Mouse (Mus musculus) neural tube, embryonic 11.5 days (tissue): ENCODE measurements at regions not wholly inside any gene's neighbourhood (a gene's known extent, or its start where the extent isn't known, plus 50 kb on each side); places are given as distances from the start of the nearest gene placed in this dataset.

Experiments
- ATAC-seq: fragments of 200-750 bp; cut with Nextera tagmentation; 2 replicates; pipeline ENCODE4 v1.8.0; 2017; ENCODE audit warnings: moderate number of reproducible peaks, mild to moderate bottlenecking, moderate TSS enrichment, moderate library complexity; ENCODE audit not compliant: insufficient read depth, low FRiP score, low TSS enrichment
- DNase-seq: peaks from one replicate; pipeline ENCODE4 v3.0.0-alpha.2; 2015; ENCODE audit warnings: low spot score
- H3K27ac ChIP-seq: fragments of 300-500 bp; sonication (generic); 2 replicates; pipeline ENCODE4 v1.5.1; 2014; ENCODE audit warnings: low read depth, mild to moderate bottlenecking, low read length
- H3K27me3 ChIP-seq: fragments of 300-500 bp; sonication (generic); 2 replicates; pipeline ENCODE4 v1.6.1; 2014; ENCODE audit warnings: mild to moderate bottlenecking, low read length, mixed read lengths; ENCODE audit not compliant: control insufficient read depth, insufficient read depth
- H3K36me3 ChIP-seq: fragments of 300-500 bp; sonication (generic); 2 replicates; pipeline ENCODE4 v1.6.1; 2014; ENCODE audit warnings: mild to moderate bottlenecking, low read length, moderate library complexity, mixed read lengths; ENCODE audit not compliant: control insufficient read depth, insufficient read depth
- H3K4me1 ChIP-seq: fragments of 300-500 bp; sonication (generic); 2 replicates; pipeline ENCODE4 v1.6.1; 2014; ENCODE audit warnings: low read length, mixed read lengths; ENCODE audit not compliant: control insufficient read depth, insufficient read depth
- H3K4me2 ChIP-seq: fragments of 300-500 bp; sonication (generic); 2 replicates; pipeline ENCODE4 v1.6.1; 2014; ENCODE audit warnings: low read depth, mild to moderate bottlenecking, moderate library complexity
- H3K4me3 ChIP-seq: fragments of 300-500 bp; sonication (generic); 2 replicates; pipeline ENCODE4 v1.5.1; 2014; ENCODE audit warnings: low read depth, low read length
- H3K9ac ChIP-seq: fragments of 300-500 bp; sonication (generic); 2 replicates; pipeline ENCODE4 v1.6.1; 2014; ENCODE audit warnings: mild to moderate bottlenecking, low read length
- H3K9me3 ChIP-seq: fragments of 300-500 bp; sonication (generic); 2 replicates; pipeline ENCODE4 v1.6.1; 2016; ENCODE audit warnings: low read length; ENCODE audit not compliant: control insufficient read depth
- whole genome bisulfite sequencing: fragments of 180-500 bp; shearing (Covaris S2); extraction: QIAGEN DNeasy Blood & Tissue Kit; methylation state at CpG from one replicate; pipeline ENCODE4 v1.1.7; 2014; 5-methylcytosine and 5-hydroxymethylcytosine counted together

GRCm38 (mm10) chr2:169524429-169524828 is 63.1 kb downstream of the Gm11011 start:
- ATAC-seq (no peak), DNase-seq (no peak)
- Histone ChIP-seq H3K4me1 (no peaks in the 10 kb centered on the region), H3K27me3 (no peaks in the 10 kb centered on the region), H3K9me3 (no peaks in the 10 kb centered on the region), H3K36me3 (no peaks in the 10 kb centered on the region), H3K4me2 (no peak overlapping the region), H3K27ac (no peak overlapping the region), H3K4me3 (no peak overlapping the region), H3K9ac (no peak overlapping the region)
- 88% methylated on average over 17 of the region's 17 CpGs for WGBS

- Histone ChIP-seq H3K4me3 (no peak overlapping the region), H3K9me3 (no peaks in the 10 kb centered on the region), H3K4me2 (no peak overlapping the region), H3K27me3 (no peaks in the 10 kb centered on the region), H3K4me1 (no peaks in the 10 kb centered on the region), H3K27ac (no peak overlapping the region), H3K9ac (no peak overlapping the region), H3K36me3 (no peaks in the 10 kb centered on the region)
- ATAC-seq (no peak), DNase-seq (no peak)
- WGBS: 78% methylated on average over 9 of the region's 9 CpGs
Observed at GRCm38 (mm10) chr2:169519941-169520340, 67.6 kb downstream of the Gm11011 start.

- Histone ChIP-seq H3K9me3 (no peaks in the 10 kb centered on the region; the same call in 1 of the 2 replicates), H3K9ac (no peak overlapping the region), H3K4me3 (no peak overlapping the region), H3K27ac (no peak overlapping the region), H3K27me3 (no peaks in the 10 kb centered on the region; the same call in 1 of the 2 replicates), H3K4me2 (no peak overlapping the region), H3K4me1 (no peaks in the 10 kb centered on the region), H3K36me3 (no peaks in the 10 kb centered on the region)
- DNase-seq: no peak
- 79% methylated on average over 11 of the region's 11 CpGs for WGBS
- no peak for ATAC-seq
Observed at GRCm38 (mm10) chr2:169515350-169515749, 72.2 kb downstream of the Gm11011 start.

- no peaks in the 10 kb centered on the region; the same call in 1 of the 2 replicates for H3K27me3 ChIP-seq
- no peaks in the 10 kb centered on the region for H3K4me1 ChIP-seq
- H3K9me3 ChIP-seq: no peaks in the 10 kb centered on the region; the same call in 1 of the 2 replicates
- H3K4me2 ChIP-seq: no peak overlapping the region
- no peaks in the 10 kb centered on the region for H3K36me3 ChIP-seq
- DNase-seq (no peak), ATAC-seq (no peak)
- no peak overlapping the region for H3K27ac ChIP-seq
- H3K4me3 ChIP-seq: no peak overlapping the region
- H3K9ac ChIP-seq: no peak overlapping the region
- 91% methylated on average over 2 of the region's 2 CpGs for WGBS
Observed at GRCm38 (mm10) chr2:169510741-169511140, 76.8 kb downstream of the Gm11011 start.

DNA sequence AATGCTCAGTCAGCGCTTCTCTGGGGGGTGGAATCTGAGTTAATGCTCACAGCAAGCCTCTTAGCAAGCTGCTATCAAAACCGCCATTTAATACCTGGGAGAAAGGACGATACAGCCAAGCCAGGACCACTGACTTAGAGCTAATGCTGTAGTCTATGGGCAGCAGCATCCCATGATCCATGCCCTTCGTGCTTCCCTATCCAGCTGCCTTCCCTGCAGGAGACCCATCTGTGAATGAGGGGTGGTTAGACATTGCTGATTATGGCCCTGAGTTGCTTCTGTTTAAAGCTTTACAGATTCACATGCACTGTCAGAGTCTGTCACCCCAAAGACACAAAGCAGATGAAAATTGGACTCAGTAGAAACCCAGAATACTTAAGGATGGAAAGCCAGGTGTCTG is 78.1 kb downstream of the Gm11011 start:
- 87% methylated on average over 4 of the region's 4 CpGs for WGBS
- H3K4me3 ChIP-seq: no peak overlapping the region
- no peak overlapping the region for H3K4me2 ChIP-seq
- DNase-seq: no peak
- H3K9me3 ChIP-seq: no peaks in the 10 kb centered on the region; the same call in 1 of the 2 replicates
- no peaks in the 10 kb centered on the region for H3K4me1 ChIP-seq
- H3K27ac ChIP-seq: no peak overlapping the region
- no peak for ATAC-seq
- H3K27me3 ChIP-seq: no peaks in the 10 kb centered on the region; the same call in 1 of the 2 replicates
- H3K36me3 ChIP-seq: no peaks in the 10 kb centered on the region
- H3K9ac ChIP-seq: no peak overlapping the region

DNA sequence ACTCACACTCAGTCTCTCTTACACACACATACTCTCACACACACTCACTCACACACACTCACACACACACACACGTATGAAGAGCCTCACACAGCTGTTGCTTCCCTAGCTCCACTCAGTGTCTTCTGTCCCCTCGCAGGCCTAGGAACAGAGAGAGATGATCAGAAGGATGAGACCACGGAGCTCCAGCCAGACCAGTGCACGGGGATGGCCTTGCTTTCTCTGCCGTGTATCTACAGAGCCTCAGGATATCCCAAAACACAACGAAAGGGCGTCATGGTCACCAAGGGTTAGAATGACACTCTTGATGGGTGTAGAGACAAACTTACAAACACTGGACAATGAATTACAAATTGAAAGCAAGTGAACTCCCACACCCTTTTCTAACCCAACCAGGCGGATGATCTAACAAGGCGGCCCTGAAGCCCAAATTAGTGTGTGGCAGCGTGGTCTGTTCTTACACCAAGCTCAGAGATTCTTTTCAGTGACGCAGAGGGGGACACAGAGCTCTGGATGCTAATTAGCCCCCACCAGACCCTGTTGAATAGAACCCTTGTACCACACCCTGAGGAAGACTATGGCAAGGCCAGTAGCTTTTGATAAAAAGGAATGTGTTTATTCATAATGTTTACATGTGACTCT is 83.0 kb downstream of the Gm11011 start:
- H3K27me3 ChIP-seq: no peaks in the 10 kb centered on the region
- no peak overlapping the region for H3K27ac ChIP-seq
- ATAC-seq (no peak), DNase-seq (no peak)
- H3K9ac ChIP-seq: no peak overlapping the region
- no peaks in the 10 kb centered on the region for H3K36me3 ChIP-seq
- no peaks in the 10 kb centered on the region for H3K9me3 ChIP-seq
- H3K4me3 ChIP-seq: no peak overlapping the region
- H3K4me1 ChIP-seq: peaks cover 9% of the 10 kb centered on the region; the same call in 1 of the 2 replicates
- no peak overlapping the region for H3K4me2 ChIP-seq
- WGBS: 64% methylated on average over 11 of the region's 11 CpGs

- Histone ChIP-seq H3K36me3 (no peaks in the 10 kb centered on the region), H3K4me1 (peaks cover 9% of the 10 kb centered on the region; the same call in 1 of the 2 replicates), H3K27me3 (no peaks in the 10 kb centered on the region), H3K4me3 (no peak overlapping the region), H3K9ac (no peak overlapping the region), H3K27ac (no peak overlapping the region), H3K4me2 (no peak overlapping the region), H3K9me3 (no peaks in the 10 kb centered on the region)
- WGBS: 60% methylated on average over 6 of the region's 6 CpGs
- DNase-seq (no peak), ATAC-seq (no peak)
Observed at GRCm38 (mm10) chr2:169503598-169503958, 84.0 kb downstream of the Gm11011 start.

GRCm38 (mm10) chr2:169502717-169503597 is 84.6 kb downstream of the Gm11011 start:
- WGBS: 33% methylated on average over 19 of the region's 19 CpGs

More at GRCm38 (mm10) chr2:169502717-169503597, 84.6 kb downstream of the Gm11011 start:
- Histone ChIP-seq H3K27me3 (no peaks in the 10 kb centered on the region), H3K9me3 (no peaks in the 10 kb centered on the region), H3K4me2 (no peak overlapping the region), H3K27ac (peak overlapping the region; percentile 21; the same call in 1 of the 2 replicates), H3K36me3 (no peaks in the 10 kb centered on the region), H3K4me3 (no peak overlapping the region), H3K4me1 (peaks cover 9% of the 10 kb centered on the region; the same call in 1 of the 2 replicates), H3K9ac (no peak overlapping the region)
- no peak for DNase-seq
- peak; percentile 63; the same call in 1 of the 2 replicates for ATAC-seq
